Mouse (Mus musculus): ENCODE measurements around the gene Kcnk6. TPM values are rescaled to one million over a fixed set of nuclear protein-coding genes. Genes with fewer than 3 reads are reported as not detected.
A peak's percentile ranks its signal among the peaks of the same experiment; 100 is the strongest.
"Not testable (repeated sequence)": the region's sequence is repeated elsewhere in the genome, so short reads cannot be mapped to it uniquely, and the experiment has no call there.

Gene Kcnk6
- polyA plus RNA-seq, 1 experiment from 2014 or later: 1.4 TPM

GRCm38 (mm10) chr7:29244732-29245416, 12.6 kb upstream of the Kcnk6 start:
- Histone ChIP-seq H3K36me3 (replicated peaks) (no peaks in the 10 kb centered on the region), H3K4me2 (no peak overlapping the region), H3K27me3 (replicated peaks) (peaks cover 14% of the 10 kb centered on the region), H3K4me1 (peaks cover 7% of the 10 kb centered on the region; the same call in 1 of the 2 replicates), H3K9me3 (no peaks in the 10 kb centered on the region), H3K4me3 (no peak overlapping the region), H3K27ac (no peak overlapping the region), H3K9ac (no peak overlapping the region)
- ATAC-seq (replicated peaks): no peak
- WGBS: 86% methylated on average over 7 of the region's 7 CpGs

- Histone ChIP-seq H3K9me3 (no peaks in the 10 kb centered on the region), H3K36me3 (replicated peaks) (no peaks in the 10 kb centered on the region), H3K4me2 (peak within 1 kb of the TSS; percentile 67), H3K4me1 (peaks cover 12% of the 10 kb centered on the region), H3K27me3 (replicated peaks) (peaks cover 10% of the 10 kb centered on the region), H3K9ac (peak within 1 kb of the TSS; percentile 60), H3K27ac (peak within 1 kb of the TSS; percentile 89), H3K4me3 (peak within 1 kb of the TSS; percentile 69)
- WGBS: under 1% methylated on average over 60 of the region's 60 CpGs
- ATAC-seq (replicated peaks): peak; percentile 98
Observed at GRCm38 (mm10) chr7:29238019-29238967, 6.0 kb upstream of the Kcnk6 start, which contains the start of gene Yif1b. TSS of gene Yif1b (plus strand) at chr7:29238329.

- H3K9me3 ChIP-seq; H3K36me3 ChIP-seq (replicated peaks): not testable (repeated sequence)
- peak; percentile 21 for ATAC-seq (replicated peaks)
- Histone ChIP-seq H3K4me3 (peak overlapping the region; percentile 69), H3K27me3 (replicated peaks) (peaks cover 14% of the 10 kb centered on the region), H3K9ac (peak overlapping the region; percentile 51; the same call in 1 of the 2 replicates), H3K4me1 (peaks cover 12% of the 10 kb centered on the region), H3K27ac (peak overlapping the region; percentile 89), H3K4me2 (peak overlapping the region; percentile 67)
- WGBS: 25% methylated on average over 6 of the region's 6 CpGs
Observed at GRCm38 (mm10) chr7:29237596-29237995, 5.3 kb upstream of the Kcnk6 start.

DNA sequence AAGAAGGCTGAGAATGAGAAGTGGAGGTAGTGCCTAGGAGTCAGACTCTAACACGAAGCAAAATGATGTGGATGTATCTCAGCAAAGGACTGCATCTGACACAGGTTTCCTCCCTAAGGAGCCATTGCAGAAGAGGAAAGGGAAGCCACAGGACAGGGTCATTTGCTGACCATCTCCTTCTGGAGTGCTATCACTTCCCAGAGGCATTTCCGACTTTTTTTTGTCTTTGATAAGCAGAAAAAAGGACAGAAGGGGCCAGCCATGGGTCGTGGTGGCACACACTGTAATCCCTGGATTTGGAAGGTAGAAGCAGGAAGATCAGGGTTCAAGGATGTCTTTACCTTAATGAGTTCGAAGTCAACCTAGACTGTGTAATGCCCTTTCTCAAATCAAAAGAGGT, 4.3 kb upstream of the Kcnk6 start:
- 90% methylated on average over 4 of the region's 4 CpGs for WGBS

GRCm38 (mm10) chr7:29234661-29235060, 2.3 kb upstream of the Kcnk6 start:
- WGBS: 82% methylated on average over 5 of the region's 5 CpGs

More for the DNA sequence above, 4.3 kb upstream of the Kcnk6 start:
- H3K27ac ChIP-seq: no peak overlapping the region
- H3K9ac ChIP-seq: no peak overlapping the region
- no peak overlapping the region for H3K4me3 ChIP-seq
- H3K4me1 ChIP-seq: peaks cover 20% of the 10 kb centered on the region
- no peak for ATAC-seq (replicated peaks)
- H3K9me3 ChIP-seq: no peaks in the 10 kb centered on the region
- H3K36me3 ChIP-seq (replicated peaks): no peaks in the 10 kb centered on the region
- H3K27me3 ChIP-seq (replicated peaks): peaks cover 24% of the 10 kb centered on the region
- H3K4me2 ChIP-seq: no peak overlapping the region

GRCm38 (mm10) chr7:29233745-29234144, 1.4 kb upstream of the Kcnk6 start:
- Histone ChIP-seq H3K4me1 (peaks cover 11% of the 10 kb centered on the region), H3K4me2 (no peak overlapping the region), H3K4me3 (no peak overlapping the region), H3K9ac (no peak overlapping the region), H3K9me3 (no peaks in the 10 kb centered on the region), H3K27ac (no peak overlapping the region), H3K36me3 (replicated peaks) (no peaks in the 10 kb centered on the region), H3K27me3 (replicated peaks) (peaks cover 44% of the 10 kb centered on the region)
- WGBS: 74% methylated on average over 6 of the region's 6 CpGs
- ATAC-seq (replicated peaks): no peak

More at GRCm38 (mm10) chr7:29234661-29235060, 2.3 kb upstream of the Kcnk6 start:
- H3K4me1 ChIP-seq: peaks cover 20% of the 10 kb centered on the region
- H3K4me2 ChIP-seq: no peak overlapping the region
- no peak for ATAC-seq (replicated peaks)
- H3K27me3 ChIP-seq (replicated peaks): peaks cover 41% of the 10 kb centered on the region
- no peaks in the 10 kb centered on the region for H3K36me3 ChIP-seq (replicated peaks)
- H3K4me3 ChIP-seq: no peak overlapping the region
- no peaks in the 10 kb centered on the region for H3K9me3 ChIP-seq
- H3K9ac ChIP-seq: no peak overlapping the region
- H3K27ac ChIP-seq: no peak overlapping the region

DNA sequence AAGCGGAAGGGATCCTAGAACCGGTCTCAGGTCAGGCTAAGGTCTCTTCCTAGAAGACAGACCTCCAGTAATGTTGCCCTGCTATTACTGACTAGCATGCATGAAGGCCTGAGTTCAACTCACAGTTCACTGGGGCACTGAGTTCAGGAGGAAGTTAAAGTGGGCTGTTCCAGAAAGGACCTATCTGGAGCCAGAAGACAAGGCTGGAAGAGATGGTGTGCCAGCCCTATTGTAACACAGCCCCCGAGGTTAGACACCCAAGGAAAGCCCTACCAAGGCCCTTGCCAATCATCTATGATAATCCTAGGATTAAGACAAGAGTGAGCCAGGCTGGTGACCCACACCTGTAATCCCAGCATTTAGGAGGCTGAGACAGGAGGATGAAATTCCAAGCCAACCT, 798 bp downstream of the Kcnk6 start:
- Histone ChIP-seq H3K4me2 (peak overlapping the region; percentile 94; the same call in 1 of the 2 replicates), H3K27ac (no peak overlapping the region), H3K4me1 (peaks cover 8% of the 10 kb centered on the region), H3K27me3 (replicated peaks) (peaks cover 44% of the 10 kb centered on the region), H3K9ac (no peak overlapping the region), H3K9me3 (no peaks in the 10 kb centered on the region), H3K36me3 (replicated peaks) (no peaks in the 10 kb centered on the region), H3K4me3 (peak overlapping the region; percentile 46; the same call in 1 of the 2 replicates)
- WGBS: 51% methylated on average over 3 of the region's 3 CpGs
- ATAC-seq (replicated peaks): no peak

- ATAC-seq (replicated peaks): no peak
- H3K9ac ChIP-seq: no peak overlapping the region
- no peaks in the 10 kb centered on the region for H3K36me3 ChIP-seq (replicated peaks)
- H3K4me3 ChIP-seq: no peak overlapping the region
- peaks cover 9% of the 10 kb centered on the region for H3K4me1 ChIP-seq
- H3K27ac ChIP-seq: no peak overlapping the region
- no peak overlapping the region for H3K4me2 ChIP-seq
- no peaks in the 10 kb centered on the region for H3K9me3 ChIP-seq
- peaks cover 44% of the 10 kb centered on the region for H3K27me3 ChIP-seq (replicated peaks)
- WGBS: 15% methylated on average over 3 of the region's 3 CpGs
Observed at GRCm38 (mm10) chr7:29230560-29230959, 1.8 kb downstream of the Kcnk6 start.

DNA sequence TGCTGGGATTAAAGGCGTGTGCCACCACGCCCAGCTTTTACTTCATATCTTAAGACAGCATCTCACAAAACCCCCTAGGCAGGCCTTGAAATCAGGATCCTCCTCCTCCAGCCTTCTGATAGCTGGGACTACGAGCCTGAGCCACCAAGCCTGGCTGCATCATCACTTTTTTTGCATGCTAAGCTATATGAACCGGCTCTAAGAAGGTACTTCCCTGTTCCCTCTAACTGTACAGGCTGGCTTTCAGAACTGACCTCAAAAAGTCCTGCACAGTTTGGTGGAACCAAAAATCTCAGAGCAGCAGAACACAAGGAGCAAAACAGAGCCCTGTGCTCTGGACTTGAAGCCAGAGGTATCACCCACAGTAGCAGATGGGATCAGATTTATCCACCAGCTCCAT, 4.1 kb downstream of the Kcnk6 start:
- ATAC-seq (replicated peaks): no peak

GRCm38 (mm10) chr7:29225520-29225919, 6.8 kb downstream of the Kcnk6 start:
- H3K9ac ChIP-seq: no peak overlapping the region; the same call in 1 of the 2 replicates
- peak overlapping the region; percentile 45 for H3K4me2 ChIP-seq
- H3K9me3 ChIP-seq: no peaks in the 10 kb centered on the region
- peak; percentile 49 for ATAC-seq (replicated peaks)
- no peak overlapping the region for H3K27ac ChIP-seq
- no peak overlapping the region for H3K4me3 ChIP-seq
- H3K4me1 ChIP-seq: peaks cover 12% of the 10 kb centered on the region
- H3K27me3 ChIP-seq (replicated peaks): peaks cover 11% of the 10 kb centered on the region; the same call in 1 of the 2 replicates
- no peaks in the 10 kb centered on the region for H3K36me3 ChIP-seq (replicated peaks)
- WGBS: 69% methylated on average over 13 of the region's 13 CpGs

More for the DNA sequence above, 4.1 kb downstream of the Kcnk6 start:
- Histone ChIP-seq H3K4me2 (no peak overlapping the region), H3K4me3 (no peak overlapping the region), H3K4me1 (peaks cover 20% of the 10 kb centered on the region), H3K27me3 (replicated peaks) (peaks cover 33% of the 10 kb centered on the region), H3K9ac (no peak overlapping the region), H3K27ac (no peak overlapping the region), H3K36me3 (replicated peaks) (no peaks in the 10 kb centered on the region), H3K9me3 (no peaks in the 10 kb centered on the region)
- WGBS: 77% methylated on average over 4 of the region's 4 CpGs

GRCm38 (mm10) chr7:29224756-29225394, 7.4 kb downstream of the Kcnk6 start:
- Histone ChIP-seq H3K36me3 (replicated peaks) (no peaks in the 10 kb centered on the region), H3K4me3 (peak overlapping the region; percentile 17), H3K27ac (0 out of 2 replicates have a peak overlapping the region, but pooled peaks have one; percentile 51), H3K4me1 (peaks cover 12% of the 10 kb centered on the region), H3K9ac (peak overlapping the region; percentile 23; the same call in 1 of the 2 replicates), H3K9me3 (no peaks in the 10 kb centered on the region), H3K27me3 (replicated peaks) (peaks cover 5% of the 10 kb centered on the region; the same call in 1 of the 2 replicates), H3K4me2 (peak overlapping the region; percentile 45)
- WGBS: 9% methylated on average over 16 of the region's 16 CpGs
- peak; percentile 78 for ATAC-seq (replicated peaks)
